Mouse (Mus musculus) left cerebral cortex, adult 2 months (tissue): ENCODE results near the gene Lrsam1. TPM values are rescaled to one million over a fixed set of nuclear protein-coding genes. Genes with fewer than 3 reads are reported as not detected.

Experiments used
- DNase-seq, 2 experiments: peaks; one replicate each; pipeline ENCODE4 v3.0.0; 2021 to 2022; ENCODE audit warnings: low spot score in 2 of 2, mixed read lengths in 1 of 2; ENCODE audit errors: extremely low spot score in 1 of 2
- H3K27ac ChIP-seq: fragments of 200-600 bp; 2 replicates; pipeline ENCODE4 v1.8.1; 2022
- H3K4me3 ChIP-seq: fragments of 200-600 bp; 2 replicates; pipeline ENCODE4 v1.8.1; 2022
- CTCF ChIP-seq: fragments of 200-600 bp; IDR thresholded peaks from 2 replicates; pipeline ENCODE4 v1.8.1; 2022; ENCODE audit warnings: antibody characterized with exemption, mild to moderate bottlenecking, moderate library complexity
- intact Hi-C: fragments of 180-260 bp; cut with DNase I; formaldehyde crosslinking; loops from one replicate; pipeline ENCODE4 v1.15.1; 2025
- total RNA-seq, 2 experiments: library from RNA; stranded (reverse); gene quantifications; 2 replicates each; pipeline ENCODE4 v1.2.3; 2021

Lrsam1 gene
- total RNA-seq, 2 experiments from 2014 or later: 37.6 to 38.2 TPM

GRCm38 (mm10) chr2:32938741-32939140, 22.7 kb downstream of the Lrsam1 start:
- Histone ChIP-seq H3K27ac (no peak overlapping the region), H3K4me3 (no peak overlapping the region)
- TF ChIP-seq CTCF: no peak
- DNase-seq: no peak
- intact Hi-C loops: no loop called here

- intact Hi-C loops: no loop called here
- no peak for DNase-seq
- H3K27ac ChIP-seq: no peak overlapping the region
- no peak overlapping the region for H3K4me3 ChIP-seq
- TF ChIP-seq CTCF: no peak
Measured at GRCm38 (mm10) chr2:32931730-32932129, 29.7 kb downstream of the Lrsam1 start.

DNA sequence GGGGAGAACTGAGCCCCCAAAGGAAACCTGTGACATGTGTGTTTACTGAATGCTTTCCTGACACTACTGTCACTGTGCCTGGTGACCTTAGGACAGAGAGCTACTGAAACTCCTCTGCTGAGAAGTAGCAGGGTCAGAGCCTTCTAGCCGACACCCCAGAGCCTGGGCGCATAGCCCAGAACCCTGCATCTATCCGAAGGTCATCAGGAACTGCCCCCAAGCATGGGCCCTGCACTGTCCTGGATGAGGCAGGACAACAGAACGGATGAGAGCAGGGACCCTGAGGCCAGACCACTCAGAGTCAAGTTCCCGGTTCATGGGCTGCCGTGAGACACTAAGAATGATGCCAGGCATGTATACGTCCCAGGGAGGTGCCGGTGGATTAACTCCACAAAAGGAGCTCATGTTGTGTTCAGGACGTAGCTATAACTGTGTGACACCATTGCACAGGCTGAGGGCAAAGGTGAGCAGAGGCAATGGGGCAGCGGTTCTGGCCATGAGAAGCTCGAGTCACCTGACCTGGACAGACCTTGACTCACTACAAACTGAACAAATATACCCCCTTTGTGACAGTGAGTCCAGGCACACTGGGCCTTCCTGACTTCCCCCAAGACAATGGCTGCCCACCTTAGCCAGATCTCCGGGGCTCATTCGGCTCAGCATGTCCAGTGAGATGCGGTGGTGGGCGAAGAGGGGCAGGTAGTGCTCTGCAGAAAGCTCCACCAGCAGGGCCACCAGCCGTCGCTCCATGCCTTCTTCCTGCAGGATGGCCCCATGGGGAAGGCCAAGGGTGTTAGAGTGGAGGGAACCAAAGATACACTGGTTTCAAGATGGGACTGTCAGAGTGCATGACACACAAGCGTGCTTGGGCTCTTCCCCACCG, 32.2 kb downstream of the Lrsam1 start:
- TF ChIP-seq CTCF: no peak
- no peak overlapping the region for H3K27ac ChIP-seq
- intact Hi-C loops: loop anchor here (1.0 to 5.0 kb wide), 2 partner anchors 65 to 152 kb away; partner anchors contain the start of genes Ptrh1 and Ttc16
- no peak for DNase-seq
- H3K4me3 ChIP-seq: no peak overlapping the region

- DNase-seq: peak; percentile 68 to 80
- H3K27ac ChIP-seq: no peak overlapping the region
- TF ChIP-seq CTCF: peak; percentile 84
- H3K4me3 ChIP-seq: no peak overlapping the region
- intact Hi-C loops: loop anchor here (1.0 to 5.0 kb wide), 2 partner anchors 64 to 151 kb away; partner anchors contain the start of genes Ptrh1 and Ttc16
Measured at GRCm38 (mm10) chr2:32928235-32928946, 33.0 kb downstream of the Lrsam1 start.

GRCm38 (mm10) chr2:32927624-32928234, 33.7 kb downstream of the Lrsam1 start:
- no peak for DNase-seq
- Histone ChIP-seq H3K27ac (no peak overlapping the region), H3K4me3 (no peak overlapping the region)
- no peak for TF ChIP-seq CTCF
- intact Hi-C loops: loop anchor here (1.0 to 5.0 kb wide), 2 partner anchors 63 to 150 kb away; partner anchors contain the start of genes Ptrh1 and Ttc16

DNA sequence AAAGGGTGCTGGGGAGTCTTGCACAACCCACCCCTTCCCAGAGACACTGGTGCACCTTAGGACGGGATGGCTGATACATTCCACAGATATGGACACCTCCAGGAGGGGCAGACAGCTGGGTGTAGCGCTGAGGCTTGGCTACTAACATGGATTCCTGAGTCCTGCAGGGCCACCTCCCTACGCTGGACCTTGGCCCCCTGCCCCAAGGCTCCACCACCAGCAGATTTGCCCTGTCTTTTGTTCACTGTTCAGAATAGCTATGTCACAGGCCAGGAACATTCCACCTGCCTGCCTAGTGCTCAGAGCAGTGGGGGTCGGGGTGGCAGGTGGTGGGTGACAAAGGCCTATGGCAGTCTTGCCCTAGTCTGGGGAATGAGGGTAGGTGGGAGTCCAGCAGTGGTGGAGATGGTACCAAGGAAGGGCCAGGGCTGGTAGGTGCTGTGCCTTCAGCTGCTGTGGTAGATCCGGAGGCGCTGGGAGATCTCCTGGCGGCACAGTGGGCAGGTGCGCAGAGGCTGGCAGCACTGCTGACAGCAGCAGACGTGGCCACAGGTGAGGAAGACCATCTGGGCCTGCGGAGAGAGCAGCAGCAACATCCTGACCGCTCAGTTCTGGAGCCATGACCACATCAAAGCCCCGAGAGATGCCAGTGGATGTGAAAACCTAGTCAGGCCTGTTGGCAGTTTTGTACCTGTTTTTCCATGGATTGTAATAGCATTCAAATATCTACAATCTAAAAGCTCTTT, 34.9 kb downstream of the Lrsam1 start:
- Histone ChIP-seq H3K4me3 (no peak overlapping the region), H3K27ac (no peak overlapping the region)
- TF ChIP-seq CTCF: no peak
- intact Hi-C loops: loop anchor here (5.0 kb wide), 1 partner anchor 149 kb away; the partner anchor contains the start of genes Ptrh1 and Ttc16
- DNase-seq: no peak

DNA sequence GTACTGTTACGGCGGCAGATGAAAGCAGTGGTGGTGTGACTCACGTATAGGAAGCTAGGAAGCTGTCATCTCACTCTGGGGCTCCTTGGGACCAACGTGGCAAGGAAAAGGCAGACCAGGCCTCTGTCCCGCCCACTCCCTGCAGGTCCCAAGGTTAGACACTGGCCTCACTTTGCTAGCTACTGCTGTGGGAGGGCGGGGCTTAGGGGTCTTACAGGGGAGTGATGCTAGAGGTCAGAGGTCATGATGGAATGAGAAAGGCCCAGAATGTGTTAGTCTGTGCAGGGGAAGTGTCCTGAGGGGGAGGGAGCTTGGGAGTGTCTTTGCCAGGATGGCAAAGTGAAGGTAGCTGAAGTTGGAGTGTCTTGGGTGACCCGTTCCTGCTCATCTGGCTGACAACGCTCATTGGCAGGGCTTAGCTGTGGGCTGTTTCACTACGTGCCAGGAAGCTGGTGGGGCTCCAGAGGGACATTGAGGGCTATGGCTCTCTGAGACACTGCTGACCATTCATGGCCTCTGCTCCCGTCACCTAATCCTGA, 37.0 kb downstream of the Lrsam1 start:
- no peak for TF ChIP-seq CTCF

DNA sequence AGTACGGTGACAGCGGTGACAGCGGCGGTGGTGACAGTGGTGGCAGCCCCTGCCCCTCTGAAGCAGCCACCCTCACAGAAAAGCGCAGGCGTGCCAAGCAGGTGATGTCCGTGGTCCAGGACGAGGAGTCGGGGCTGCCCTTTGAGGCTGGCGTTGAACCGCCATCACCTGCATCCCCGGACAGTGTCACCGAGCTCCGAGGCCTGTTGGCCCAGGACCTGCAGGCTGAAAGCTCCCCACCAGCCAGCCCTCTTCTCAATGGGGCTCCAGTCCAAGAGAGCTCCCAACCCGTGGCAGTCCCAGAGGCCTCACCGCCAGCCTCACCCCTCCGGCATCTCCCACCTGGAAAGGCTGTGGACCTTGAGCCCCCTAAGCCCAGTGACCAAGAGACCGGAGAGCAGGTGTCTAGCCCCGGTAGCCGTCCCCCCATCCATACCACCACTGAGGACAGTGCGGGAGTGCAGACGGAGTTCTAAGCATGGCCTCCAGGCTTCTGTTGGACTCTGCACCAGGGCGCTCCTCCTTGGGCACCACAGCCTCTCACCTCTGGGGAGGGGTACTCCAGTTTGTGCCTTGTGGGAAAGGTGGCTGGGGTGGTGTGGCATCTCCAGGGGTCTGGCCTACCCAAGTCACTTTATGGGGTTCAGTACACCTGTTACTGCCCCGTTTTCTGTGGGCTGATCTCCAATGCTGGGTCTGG, 37.7 kb downstream of the Lrsam1 start:
- intact Hi-C loops: no loop called here

More for the DNA sequence above, 37.0 kb downstream of the Lrsam1 start:
- Histone ChIP-seq H3K27ac (no peak overlapping the region), H3K4me3 (no peak overlapping the region)
- intact Hi-C loops: no loop called here
- no peak for DNase-seq

DNA sequence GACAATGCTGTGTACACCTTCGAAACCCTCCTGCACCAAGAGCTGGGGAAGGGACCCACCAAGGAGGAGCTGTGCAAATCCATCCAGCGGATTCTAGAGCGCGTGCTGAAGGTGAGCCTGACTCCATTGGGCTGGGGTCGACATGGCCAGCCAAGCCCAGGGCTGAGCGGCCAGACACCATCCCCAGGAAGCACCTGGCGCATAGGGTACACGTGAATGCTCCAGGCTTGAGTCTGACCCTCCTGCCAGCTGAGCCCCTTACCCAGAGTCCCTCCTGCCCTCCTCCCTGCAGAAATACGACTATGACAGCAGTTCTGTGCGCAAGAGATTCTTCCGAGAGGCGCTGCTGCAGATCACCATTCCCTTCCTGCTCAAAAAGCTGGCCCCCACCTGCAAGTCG, 38.9 kb downstream of the Lrsam1 start:
- no peak for DNase-seq
- Histone ChIP-seq H3K4me3 (no peak overlapping the region), H3K27ac (no peak overlapping the region)
- no peak for TF ChIP-seq CTCF
- intact Hi-C loops: no loop called here

More for the DNA sequence above, 37.7 kb downstream of the Lrsam1 start:
- TF ChIP-seq CTCF: no peak
- Histone ChIP-seq H3K27ac (no peak overlapping the region), H3K4me3 (no peak overlapping the region)
- no peak for DNase-seq

DNA sequence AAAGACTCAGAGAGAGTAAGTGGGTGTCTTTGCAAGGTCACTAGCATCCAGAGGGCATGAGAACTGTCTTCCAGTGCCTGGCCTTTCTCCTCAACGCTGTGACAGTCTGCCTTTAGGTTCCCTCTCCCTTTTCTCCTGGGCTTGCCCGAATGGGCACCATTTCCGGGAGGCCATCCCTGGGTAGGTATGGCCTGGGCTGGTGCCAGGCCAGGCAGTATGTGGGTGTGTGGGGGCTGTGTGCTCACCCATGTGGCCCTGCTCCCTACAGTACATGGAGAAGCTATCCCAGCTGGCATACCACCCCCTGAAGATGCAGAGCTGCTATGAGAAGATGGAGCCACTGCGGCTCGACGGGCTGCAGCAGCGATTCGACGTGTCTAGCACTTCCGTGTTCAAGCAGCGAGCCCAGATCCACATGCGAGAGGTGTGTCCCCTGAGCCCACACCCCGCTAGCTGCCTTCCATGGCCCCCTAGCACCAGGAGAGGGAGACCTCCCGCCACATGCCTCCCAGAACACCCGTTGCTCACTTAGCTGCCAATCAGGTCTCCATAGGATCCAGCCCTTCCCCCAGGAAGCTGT, 39.5 kb downstream of the Lrsam1 start:
- intact Hi-C loops: no loop called here

More for the DNA sequence above, 39.5 kb downstream of the Lrsam1 start:
- TF ChIP-seq CTCF: no peak
- DNase-seq: no peak
- Histone ChIP-seq H3K27ac (no peak overlapping the region; the same call in 1 of the 2 replicates), H3K4me3 (no peak overlapping the region)
